Mouse (Mus musculus): Measurements from ENCODE around the gene Slc22a3. TPM values are rescaled to one million over a fixed set of nuclear protein-coding genes. Genes with fewer than 3 reads are reported as not detected.
A peak's percentile ranks its signal among the peaks of the same experiment; 100 is the strongest.

Gene Slc22a3
- polyA plus RNA-seq, 1 experiment from 2014 or later = 0.20 TPM

- TF ChIP-seq CTCF (IDR thresholded peaks at IDR 0.05; ENCODE audit: low read depth) = no peak
- Histone ChIP-seq H3K9me3 (ENCODE audit: control insufficient read depth) (no peaks in the 10 kb centered on the region), H3K27me3 (replicated peaks; ENCODE audit: control insufficient read depth, insufficient read depth, low read length) (no peaks in the 10 kb centered on the region), H3K9ac (ENCODE audit: low read depth, low read length) (no peak overlapping the region), H3K4me3 (ENCODE audit: low read depth, low read length) (no peak overlapping the region), H3K4me2 (replicated peaks; ENCODE audit: low read depth) (no peak overlapping the region), H3K27ac (ENCODE audit: low read depth, low read length) (peak overlapping the region; percentile 46; the same call in 1 of the 2 replicates), H3K4me1 (replicated peaks; ENCODE audit: control insufficient read depth, insufficient read depth, low read length) (no peaks in the 10 kb centered on the region), H3K36me3 (ENCODE audit: control insufficient read depth, insufficient read depth) (no peaks in the 10 kb centered on the region)
- ATAC-seq = peak; percentile 44; the same call in 1 of the 2 replicates
- 64% methylated on average over 4 of the region's 4 CpGs for WGBS
Observed at GRCm38 (mm10) chr17:12370289-12370688, 137.2 kb downstream of the Slc22a3 start.

- 27% methylated on average over 5 of the region's 5 CpGs for WGBS
- Histone ChIP-seq H3K4me1 (replicated peaks; ENCODE audit: control insufficient read depth, insufficient read depth, low read length) (no peaks in the 10 kb centered on the region), H3K4me3 (ENCODE audit: low read depth, low read length) (no peak overlapping the region), H3K27ac (ENCODE audit: low read depth, low read length) (peak overlapping the region; percentile 46), H3K27me3 (replicated peaks; ENCODE audit: control insufficient read depth, insufficient read depth, low read length) (no peaks in the 10 kb centered on the region), H3K9ac (ENCODE audit: low read depth, low read length) (no peak overlapping the region), H3K36me3 (ENCODE audit: control insufficient read depth, insufficient read depth) (no peaks in the 10 kb centered on the region), H3K9me3 (ENCODE audit: control insufficient read depth) (no peaks in the 10 kb centered on the region), H3K4me2 (replicated peaks; ENCODE audit: low read depth) (no peak overlapping the region)
- peak; percentile 71 for ATAC-seq
- TF ChIP-seq CTCF (IDR thresholded peaks at IDR 0.05; ENCODE audit: low read depth) = no peak
Observed at GRCm38 (mm10) chr17:12369393-12369792, 138.1 kb downstream of the Slc22a3 start.

Other genes starting within 250 kb of the Slc22a3 start
- 29.3 and 34.7 TPM in 2 replicates for gene Map3k4, start 188.9 kb downstream of the Slc22a3 start, polyA plus RNA-seq (2015; fragmentation: Nextera tagmentation; extraction: Ambion mirVana)
- 0.10 and 0.13 TPM in 2 replicates for gene Plg, start 129.1 kb downstream of the Slc22a3 start, polyA plus RNA-seq (2015; fragmentation: Nextera tagmentation; extraction: Ambion mirVana)
- not detected in 2 replicates for gene Slc22a2, start 76.4 kb upstream of the Slc22a3 start, polyA plus RNA-seq (2015; fragmentation: Nextera tagmentation; extraction: Ambion mirVana)
- gene Slc22a1, start 168.1 kb upstream of the Slc22a3 start, polyA plus RNA-seq (2015; fragmentation: Nextera tagmentation; extraction: Ambion mirVana) = 2.1 and 3.1 TPM in 2 replicates